Mouse (Mus musculus) liver, embryonic 11.5 days (tissue): ENCODE results near the gene Sytl2. TPM values are rescaled to one million over a fixed set of nuclear protein-coding genes. Genes with fewer than 3 reads are reported as not detected.

Experiments used
- ATAC-seq: fragments of 200-750 bp; cut with Nextera tagmentation; replicated peaks from 2 replicates; pipeline ENCODE4 v1.8.0; 2017; ENCODE audit warnings: moderate number of reproducible peaks, mild to moderate bottlenecking, moderate TSS enrichment, moderate library complexity; ENCODE audit not compliant: low FRiP score
- DNase-seq: peaks from one replicate; pipeline ENCODE4 v3.0.0-alpha.2; 2017; ENCODE audit warnings: low spot score
- H3K27ac ChIP-seq: fragments of 300-500 bp; sonication (generic); 2 replicates; pipeline ENCODE4 v1.5.1; 2014; ENCODE audit warnings: mild to moderate bottlenecking, low read depth, low read length, control low read depth
- H3K27me3 ChIP-seq: fragments of 300-500 bp; sonication (generic); replicated peaks from 2 replicates; pipeline ENCODE4 v1.6.1; 2014; ENCODE audit warnings: low read length, mixed read lengths; ENCODE audit not compliant: control insufficient read depth, insufficient read depth
- H3K36me3 ChIP-seq: fragments of 300-500 bp; sonication (generic); 2 replicates; pipeline ENCODE4 v1.6.1; 2014; ENCODE audit warnings: mild to moderate bottlenecking, low read length, moderate library complexity, mixed read lengths; ENCODE audit not compliant: control insufficient read depth, insufficient read depth
- H3K4me1 ChIP-seq: fragments of 300-500 bp; sonication (generic); replicated peaks from 2 replicates; pipeline ENCODE4 v1.6.1; 2014; ENCODE audit warnings: low read length, mixed read lengths; ENCODE audit not compliant: control insufficient read depth, insufficient read depth
- H3K4me2 ChIP-seq: fragments of 300-500 bp; sonication (generic); 2 replicates; pipeline ENCODE4 v1.6.1; 2014; ENCODE audit warnings: mild to moderate bottlenecking, control low read depth, moderate library complexity
- H3K4me3 ChIP-seq: fragments of 300-500 bp; sonication (generic); 2 replicates; pipeline ENCODE4 v1.5.1; 2014; ENCODE audit warnings: low read depth, low read length, control low read depth
- H3K9ac ChIP-seq: fragments of 300-500 bp; sonication (generic); 2 replicates; pipeline ENCODE4 v1.6.1; 2014; ENCODE audit warnings: low read depth, low read length, control low read depth
- H3K9me3 ChIP-seq: fragments of 300-500 bp; sonication (generic); 2 replicates; pipeline ENCODE4 v1.6.1; 2016; ENCODE audit warnings: low read length, inconsistent platforms, mixed read lengths; ENCODE audit not compliant: control insufficient read depth
- WGBS: fragments of 180-500 bp; shearing (Covaris S2); extraction: QIAGEN DNeasy Blood & Tissue Kit; methylation state at CpG from one replicate; pipeline ENCODE4 v1.1.7; 2014; 5-methylcytosine and 5-hydroxymethylcytosine counted together
- polyA plus RNA-seq: library from polyadenylated mRNA; unstranded; fragments of >200 nt; fragmentation: Nextera tagmentation; extraction: Ambion mirVana; gene quantifications from 2 replicates; pipeline ENCODE4 v1.2.1, GENCODE M21; 2014

Gene Sytl2
- polyA plus RNA-seq, 1 experiment from 2014 or later: 1.9 TPM

- Histone ChIP-seq H3K27ac (no peak overlapping the region), H3K36me3 (no peaks in the 10 kb centered on the region), H3K4me3 (no peak overlapping the region), H3K9ac (no peak overlapping the region), H3K27me3 (no peaks in the 10 kb centered on the region; the same call in 1 of the 2 replicates), H3K9me3 (no peaks in the 10 kb centered on the region), H3K4me2 (no peak overlapping the region), H3K4me1 (no peaks in the 10 kb centered on the region)
- WGBS: 61% methylated on average over 3 of the region's 3 CpGs
- DNase-seq (no peak), ATAC-seq (no peak)
Measured at GRCm38 (mm10) chr7:90277246-90277645, 24.8 kb upstream of the Sytl2 start.

GRCm38 (mm10) chr7:90277769-90278168, 24.3 kb upstream of the Sytl2 start:
- Histone ChIP-seq H3K36me3 (no peaks in the 10 kb centered on the region), H3K4me1 (no peaks in the 10 kb centered on the region), H3K9me3 (no peaks in the 10 kb centered on the region), H3K27ac (no peak overlapping the region), H3K4me2 (no peak overlapping the region), H3K4me3 (no peak overlapping the region), H3K27me3 (no peaks in the 10 kb centered on the region; the same call in 1 of the 2 replicates), H3K9ac (no peak overlapping the region)
- no peak for DNase-seq
- no peak for ATAC-seq
- 71% methylated on average over 4 of the region's 4 CpGs for WGBS

- no peak overlapping the region for H3K4me2 ChIP-seq
- no peaks in the 10 kb centered on the region for H3K9me3 ChIP-seq
- H3K36me3 ChIP-seq: no peaks in the 10 kb centered on the region
- no peaks in the 10 kb centered on the region; the same call in 1 of the 2 replicates for H3K27me3 ChIP-seq
- WGBS: 77% methylated on average over 4 of the region's 4 CpGs
- DNase-seq: no peak
- no peak overlapping the region for H3K4me3 ChIP-seq
- no peak overlapping the region for H3K9ac ChIP-seq
- H3K4me1 ChIP-seq: no peaks in the 10 kb centered on the region
- no peak overlapping the region for H3K27ac ChIP-seq
- no peak for ATAC-seq
Measured at GRCm38 (mm10) chr7:90279136-90279535, 22.9 kb upstream of the Sytl2 start.

GRCm38 (mm10) chr7:90280274-90280875, 21.7 kb upstream of the Sytl2 start:
- Histone ChIP-seq H3K27ac (no peak overlapping the region), H3K4me2 (no peak overlapping the region), H3K4me1 (no peaks in the 10 kb centered on the region), H3K4me3 (no peak overlapping the region), H3K9ac (no peak overlapping the region), H3K36me3 (no peaks in the 10 kb centered on the region), H3K27me3 (no peaks in the 10 kb centered on the region; the same call in 1 of the 2 replicates), H3K9me3 (no peaks in the 10 kb centered on the region)
- no peak for ATAC-seq
- 64% methylated on average over 11 of the region's 11 CpGs for WGBS
- no peak for DNase-seq

- Histone ChIP-seq H3K4me2 (no peak overlapping the region), H3K36me3 (no peaks in the 10 kb centered on the region), H3K4me3 (no peak overlapping the region), H3K27me3 (no peaks in the 10 kb centered on the region; the same call in 1 of the 2 replicates), H3K9me3 (no peaks in the 10 kb centered on the region), H3K9ac (no peak overlapping the region), H3K27ac (no peak overlapping the region), H3K4me1 (no peaks in the 10 kb centered on the region)
- ATAC-seq (no peak), DNase-seq (no peak)
- WGBS: 56% methylated on average over 8 of the region's 8 CpGs
Measured at GRCm38 (mm10) chr7:90280878-90281277, 21.2 kb upstream of the Sytl2 start.

- Histone ChIP-seq H3K4me1 (no peaks in the 10 kb centered on the region), H3K27me3 (no peaks in the 10 kb centered on the region), H3K4me2 (no peak overlapping the region), H3K9me3 (no peaks in the 10 kb centered on the region), H3K4me3 (no peak overlapping the region), H3K27ac (no peak overlapping the region), H3K36me3 (no peaks in the 10 kb centered on the region), H3K9ac (no peak overlapping the region)
- DNase-seq: no peak
- ATAC-seq: no peak
- 81% methylated on average over 11 of the region's 11 CpGs for WGBS
Measured at GRCm38 (mm10) chr7:90281759-90282546, 20.1 kb upstream of the Sytl2 start.

- Histone ChIP-seq H3K36me3 (no peaks in the 10 kb centered on the region), H3K4me1 (no peaks in the 10 kb centered on the region), H3K27me3 (no peaks in the 10 kb centered on the region), H3K9me3 (no peaks in the 10 kb centered on the region), H3K9ac (no peak overlapping the region), H3K27ac (no peak overlapping the region), H3K4me3 (no peak overlapping the region), H3K4me2 (no peak overlapping the region)
- no peak for DNase-seq
- 77% methylated on average over 1 of the region's 1 CpGs for WGBS
- ATAC-seq: no peak
Measured at GRCm38 (mm10) chr7:90282786-90283185, 19.3 kb upstream of the Sytl2 start.

- 52% methylated on average over 7 of the region's 7 CpGs for WGBS
- no peaks in the 10 kb centered on the region for H3K36me3 ChIP-seq
- H3K4me1 ChIP-seq: no peaks in the 10 kb centered on the region
- no peak overlapping the region for H3K9ac ChIP-seq
- no peak for ATAC-seq
- no peak overlapping the region for H3K4me2 ChIP-seq
- H3K9me3 ChIP-seq: no peaks in the 10 kb centered on the region
- no peak for DNase-seq
- no peak overlapping the region for H3K4me3 ChIP-seq
- no peak overlapping the region for H3K27ac ChIP-seq
- no peaks in the 10 kb centered on the region for H3K27me3 ChIP-seq
Measured at GRCm38 (mm10) chr7:90284793-90285192, 17.3 kb upstream of the Sytl2 start.

GRCm38 (mm10) chr7:90291885-90292284, 10.2 kb upstream of the Sytl2 start:
- Histone ChIP-seq H3K4me1 (no peaks in the 10 kb centered on the region), H3K9me3 (no peaks in the 10 kb centered on the region), H3K4me2 (no peak overlapping the region), H3K36me3 (no peaks in the 10 kb centered on the region), H3K27ac (no peak overlapping the region), H3K4me3 (no peak overlapping the region), H3K27me3 (no peaks in the 10 kb centered on the region), H3K9ac (no peak overlapping the region)
- ATAC-seq (no peak), DNase-seq (no peak)
- 72% methylated on average over 6 of the region's 6 CpGs for WGBS
